Mouse (Mus musculus) spleen, adult 2 months (tissue): ENCODE results near the gene Cyp27b1. TPM values are rescaled to one million over a fixed set of nuclear protein-coding genes. Genes with fewer than 3 reads are reported as not detected.

Experiments used
- DNase-seq, 2 experiments: peaks; one replicate each; pipeline versions ENCODE4 v3.0.0 to v3.0.0-alpha.2; 2012 to 2021; ENCODE audit warnings: low spot score in 2 of 2, low read depth in 1 of 2
- H3K27ac ChIP-seq: fragments of 200-500 bp; 2 replicates; pipeline ENCODE4 v1.5.1; 2012; ENCODE audit warnings: low read length, inconsistent platforms; ENCODE audit not compliant: insufficient read depth
- H3K27me3 ChIP-seq: fragments of 200-500 bp; 2 replicates; pipeline ENCODE4 v1.6.1; 2012; ENCODE audit warnings: mild to moderate bottlenecking, moderate library complexity, low read length, inconsistent platforms; ENCODE audit not compliant: control insufficient read depth, insufficient read depth
- H3K36me3 ChIP-seq: fragments of 200-500 bp; 2 replicates; pipeline ENCODE4 v1.6.1; 2012; ENCODE audit warnings: mild to moderate bottlenecking, low read length, inconsistent platforms; ENCODE audit not compliant: control insufficient read depth, insufficient read depth
- H3K4me1 ChIP-seq: fragments of 200-500 bp; 2 replicates; pipeline ENCODE4 v1.6.1; 2011; ENCODE audit warnings: inconsistent platforms; ENCODE audit not compliant: control insufficient read depth, insufficient read depth, insufficient read length
- H3K4me3 ChIP-seq: fragments of 200-500 bp; 2 replicates; pipeline ENCODE4 v1.5.1; 2011; ENCODE audit warnings: mild to moderate bottlenecking, inconsistent platforms; ENCODE audit not compliant: insufficient read depth, insufficient read length; ENCODE audit errors: extremely low read depth
- CTCF ChIP-seq: fragments of 200-500 bp; IDR thresholded peaks from 2 replicates; pipeline ENCODE4 v1.5.1; 2011; ENCODE audit warnings: mild to moderate bottlenecking, inconsistent platforms; ENCODE audit not compliant: insufficient read depth, insufficient read length, insufficient replicate concordance; ENCODE audit errors: extremely low read depth
- POLR2A ChIP-seq: fragments of 200-500 bp; IDR thresholded peaks from 2 replicates; pipeline ENCODE4 v1.6.1; 2011; ENCODE audit warnings: low read depth, low read length, inconsistent platforms
- WGBS: fragments of 180-500 bp; shearing (Covaris S2); methylation state at CpG from one replicate; pipeline ENCODE4 v1.1.7; 2018; 5-methylcytosine and 5-hydroxymethylcytosine counted together
- polyA plus RNA-seq: library from polyadenylated mRNA; depleted of rRNA; stranded (reverse); fragments of >200 nt; gene quantifications from 2 replicates; pipeline ENCODE4 v1.2.3, GENCODE M21; 2012

The Cyp27b1 gene
- polyA plus RNA-seq, 1 experiment: 0.26 TPM

- H3K27me3 ChIP-seq: no peaks in the 10 kb centered on the region
- H3K4me3 ChIP-seq: no peak overlapping the region
- WGBS: 86% methylated on average over 48 of the region's 48 CpGs
- H3K4me1 ChIP-seq: peaks cover 4% of the 10 kb centered on the region
- DNase-seq: no peak
- H3K27ac ChIP-seq: no peak overlapping the region
- TF ChIP-seq POLR2A (no peak), CTCF (no peak)
- H3K36me3 ChIP-seq: peaks cover 21% of the 10 kb centered on the region
These were observed 33.1 kb downstream of the Cyp27b1 start for GRCm38 (mm10) chr10:127080901-127081780.

GRCm38 (mm10) chr10:127081996-127082620 lies 34.1 kb downstream of the Cyp27b1 start:
- Histone ChIP-seq H3K4me3 (no peak overlapping the region), H3K4me1 (peaks cover 4% of the 10 kb centered on the region), H3K27ac (no peak overlapping the region), H3K36me3 (peaks cover 25% of the 10 kb centered on the region), H3K27me3 (no peaks in the 10 kb centered on the region)
- DNase-seq: no peak
- 76% methylated on average over 8 of the region's 8 CpGs for WGBS
- TF ChIP-seq POLR2A (no peak), CTCF (no peak)

GRCm38 (mm10) chr10:127083292-127083914 lies 35.4 kb downstream of the Cyp27b1 start:
- no peak for DNase-seq
- TF ChIP-seq POLR2A (no peak), CTCF (no peak)
- Histone ChIP-seq H3K27me3 (no peaks in the 10 kb centered on the region), H3K4me1 (no peaks in the 10 kb centered on the region; the same call in 1 of the 2 replicates), H3K27ac (no peak overlapping the region), H3K4me3 (no peak overlapping the region), H3K36me3 (peaks cover 35% of the 10 kb centered on the region)
- 81% methylated on average over 8 of the region's 8 CpGs for WGBS

GRCm38 (mm10) chr10:127083915-127084306 lies 35.9 kb downstream of the Cyp27b1 start:
- H3K36me3 ChIP-seq: peaks cover 36% of the 10 kb centered on the region
- no peak overlapping the region for H3K27ac ChIP-seq
- DNase-seq: no peak
- 90% methylated on average over 5 of the region's 5 CpGs for WGBS
- H3K4me1 ChIP-seq: no peaks in the 10 kb centered on the region; the same call in 1 of the 2 replicates
- no peak overlapping the region for H3K4me3 ChIP-seq
- TF ChIP-seq POLR2A (no peak), CTCF (no peak)
- H3K27me3 ChIP-seq: no peaks in the 10 kb centered on the region

- Histone ChIP-seq H3K4me3 (no peak overlapping the region), H3K27ac (no peak overlapping the region), H3K27me3 (no peaks in the 10 kb centered on the region), H3K36me3 (peaks cover 31% of the 10 kb centered on the region), H3K4me1 (no peaks in the 10 kb centered on the region)
- DNase-seq: no peak
- TF ChIP-seq POLR2A: no peak
- TF ChIP-seq CTCF: no peak
- 90% methylated on average over 9 of the region's 9 CpGs for WGBS
These were observed 37.0 kb downstream of the Cyp27b1 start for GRCm38 (mm10) chr10:127085052-127085451.

GRCm38 (mm10) chr10:127085633-127086032 lies 37.6 kb downstream of the Cyp27b1 start:
- Histone ChIP-seq H3K27ac (no peak overlapping the region), H3K4me1 (no peaks in the 10 kb centered on the region), H3K4me3 (no peak overlapping the region), H3K36me3 (peaks cover 30% of the 10 kb centered on the region), H3K27me3 (no peaks in the 10 kb centered on the region)
- no peak for DNase-seq
- TF ChIP-seq CTCF (no peak), POLR2A (no peak)
- WGBS: 86% methylated on average over 6 of the region's 6 CpGs
